Mouse (Mus musculus): ENCODE measurements at regions not wholly inside any gene's neighbourhood (a gene's known extent, or its start where the extent isn't known, plus 50 kb on each side); places are given as distances from the start of the nearest gene placed in this dataset.
A peak's percentile ranks its signal among the peaks of the same experiment; 100 is the strongest.

DNA sequence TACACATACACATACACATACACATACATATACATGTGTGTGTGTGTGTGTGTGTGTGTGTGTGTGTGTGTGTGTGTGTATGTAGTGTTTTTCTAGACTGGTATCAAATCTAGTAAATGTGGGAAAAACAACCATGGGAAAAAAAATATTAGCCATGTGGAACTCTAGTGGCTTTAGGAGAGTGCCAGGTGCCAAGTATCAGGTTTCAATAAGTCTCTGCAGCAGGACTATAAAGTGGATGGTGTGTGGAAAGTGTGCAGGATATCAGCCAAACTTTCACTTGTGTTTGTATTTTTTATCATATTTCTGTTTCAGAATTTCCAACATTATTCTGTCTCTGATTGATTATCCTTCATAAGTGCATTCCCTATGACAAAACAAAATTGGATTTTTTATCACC lies 653.3 kb upstream of the Fam98a start:
- no peak for DNase-seq (ENCODE audit: low spot score in 2 of 2)

DNA sequence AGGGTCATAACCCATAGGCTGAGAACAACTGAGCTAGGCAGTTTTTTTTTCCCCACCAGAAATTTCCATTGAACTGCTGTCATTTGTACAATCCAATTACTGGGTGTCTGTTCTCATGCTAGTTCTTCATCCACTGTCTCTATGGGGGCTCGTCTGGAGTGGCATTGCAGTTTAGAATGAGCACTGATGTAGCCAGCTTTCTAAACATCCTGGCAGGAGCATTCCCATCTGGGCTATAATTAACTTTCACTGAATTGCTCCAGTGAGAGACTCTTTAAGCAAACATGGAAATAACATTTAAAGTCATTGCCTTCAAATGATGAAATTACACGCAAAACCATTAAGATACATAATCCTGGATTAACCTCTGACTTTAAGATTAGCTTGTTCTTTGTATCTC lies 633.1 kb upstream of the Fam98a start:
- DNase-seq (ENCODE audit: low spot score in 2 of 2): no peak

DNA sequence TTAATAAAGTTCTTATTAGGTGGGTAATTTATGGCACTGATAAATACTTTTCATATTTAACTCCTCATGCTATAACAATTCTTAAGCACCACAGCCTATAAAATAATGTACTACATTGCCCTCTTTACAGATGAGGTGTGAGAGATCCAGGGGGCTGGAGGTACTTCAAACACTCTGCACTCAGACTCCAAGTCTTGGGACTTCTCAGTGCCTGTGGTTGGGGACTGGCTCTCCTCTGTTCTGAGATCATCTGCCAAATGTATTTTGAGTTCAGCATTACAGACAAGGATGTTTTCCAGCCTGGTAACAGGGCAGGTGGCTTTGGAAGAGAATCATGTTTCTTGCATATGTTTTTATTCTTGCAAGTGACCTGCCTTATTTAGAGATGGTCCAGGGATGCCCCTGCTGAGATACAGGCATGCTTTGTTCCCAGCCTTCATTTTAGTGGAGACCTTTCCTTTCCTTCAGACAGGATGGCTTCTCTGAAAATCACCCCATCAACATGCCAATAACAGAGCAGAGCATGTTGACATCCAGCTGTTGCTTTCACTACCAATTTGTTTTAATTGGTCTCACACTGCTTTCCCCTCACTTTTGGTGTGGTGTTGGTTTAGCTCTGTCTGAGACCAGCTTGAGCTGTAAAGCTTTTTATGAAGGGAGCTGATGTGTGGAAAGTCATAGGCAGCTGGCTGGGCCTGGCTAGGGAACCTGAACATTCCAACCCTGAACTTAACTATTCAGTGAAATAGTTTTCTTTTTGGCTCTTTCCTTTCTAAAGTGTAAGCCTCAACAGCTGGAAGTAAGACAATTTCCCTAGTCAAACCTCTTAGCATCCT lies 585.1 kb upstream of the Fam98a start:
- no peak for DNase-seq (ENCODE audit: low spot score in 2 of 2)

DNA sequence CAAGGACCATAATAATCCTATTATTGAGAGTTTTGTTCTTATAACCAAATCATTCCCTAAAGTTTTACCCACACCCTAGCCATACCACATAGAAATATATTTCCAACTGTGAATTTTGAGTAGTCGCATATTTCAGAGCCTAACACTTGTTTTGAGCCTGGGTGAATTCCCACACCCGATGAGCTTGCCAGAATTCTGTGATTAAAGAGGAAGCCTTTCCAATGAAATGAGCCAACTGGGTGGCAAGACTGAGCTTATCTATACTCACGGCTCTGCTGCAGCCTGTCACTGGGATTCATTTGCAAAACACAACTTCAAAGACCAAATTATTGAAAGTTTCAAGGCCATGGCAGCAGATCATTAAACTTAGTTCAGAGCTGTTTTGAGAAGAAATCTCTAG lies 582.3 kb upstream of the Fam98a start:
- DNase-seq (ENCODE audit: low spot score in 2 of 2): no peak

DNA sequence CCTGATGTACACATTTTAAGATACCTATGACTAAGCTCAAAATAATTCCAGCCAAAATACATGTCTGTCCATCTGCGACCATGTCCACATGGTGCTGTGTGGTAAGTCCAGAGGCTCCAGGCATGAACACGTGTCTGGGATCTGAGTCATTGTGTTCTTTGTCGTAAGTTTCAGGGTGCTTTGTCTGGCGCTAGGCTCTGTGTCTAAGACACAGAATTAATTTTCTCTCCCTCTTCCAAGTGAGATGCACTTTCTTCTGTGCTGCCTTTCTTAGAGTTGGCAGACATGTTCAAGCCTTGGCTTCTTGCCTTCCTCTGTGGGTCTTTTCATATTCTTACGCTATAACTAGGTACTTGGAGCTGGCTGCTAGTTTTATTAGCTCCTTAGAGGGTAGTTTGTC lies 573.5 kb upstream of the Fam98a start:
- DNase-seq (ENCODE audit: low spot score in 2 of 2): no peak

DNA sequence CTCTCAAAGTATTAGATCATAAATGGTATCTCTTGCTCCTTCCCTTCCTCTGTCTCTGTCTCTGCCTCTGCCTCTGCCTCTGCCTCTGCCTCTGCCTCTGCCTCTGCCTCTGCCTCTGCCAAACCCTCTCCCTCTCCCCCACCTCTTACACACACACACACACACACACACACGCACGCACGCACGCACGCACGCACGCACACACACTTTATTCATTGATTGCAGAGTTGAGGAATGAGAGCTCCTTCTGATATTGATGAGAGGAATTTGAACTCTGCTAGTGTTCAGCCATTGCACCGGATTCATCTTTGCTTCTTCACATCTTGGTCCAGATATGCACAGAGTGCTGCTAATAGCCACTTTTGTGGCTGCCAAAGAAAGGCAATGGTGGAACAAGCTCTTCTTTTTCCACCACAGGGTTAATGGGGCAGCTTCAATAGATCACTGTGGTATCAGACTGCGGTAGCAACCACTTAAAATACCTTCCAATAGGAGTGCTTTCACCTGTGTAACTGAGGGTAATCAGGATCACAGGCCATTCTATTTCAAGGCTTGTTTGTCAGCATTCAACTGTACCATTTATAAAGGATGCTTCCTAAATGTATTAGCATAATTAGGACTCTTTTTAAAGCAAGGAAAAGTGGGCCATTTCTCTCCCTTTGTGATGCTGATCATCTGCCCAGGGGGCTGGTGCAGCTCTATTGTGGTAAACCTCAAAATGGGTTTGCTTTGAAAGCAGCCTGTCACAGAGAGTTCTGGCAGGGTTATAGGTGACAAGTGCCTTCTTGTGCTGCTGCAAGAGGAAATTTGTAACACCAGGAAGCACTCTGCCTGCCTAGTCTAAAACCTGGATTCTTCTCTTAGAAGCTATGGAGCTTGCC lies 559.8 kb upstream of the Fam98a start:
- no peak for DNase-seq (ENCODE audit: low spot score in 2 of 2)

DNA sequence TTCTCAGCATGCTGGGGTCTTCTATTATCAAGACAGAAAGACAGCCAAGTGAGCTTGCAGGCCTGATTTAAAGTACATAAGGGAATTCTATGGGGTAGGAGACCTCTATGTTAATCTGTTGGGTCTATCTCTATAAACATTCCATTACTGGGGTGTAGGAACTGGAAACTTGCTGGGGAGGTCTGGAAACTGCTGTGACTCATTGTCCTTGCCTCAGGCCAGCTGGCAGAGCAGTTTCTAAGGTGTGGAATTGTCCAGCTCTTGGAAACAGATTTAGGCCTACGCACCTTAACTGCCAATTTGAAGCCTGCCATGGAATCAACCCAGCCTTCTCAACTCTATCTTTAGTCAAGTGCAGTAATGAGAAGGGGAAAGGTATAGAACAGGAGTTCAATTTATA lies 559.1 kb upstream of the Fam98a start:
- DNase-seq (ENCODE audit: low spot score in 2 of 2): no peak

DNA sequence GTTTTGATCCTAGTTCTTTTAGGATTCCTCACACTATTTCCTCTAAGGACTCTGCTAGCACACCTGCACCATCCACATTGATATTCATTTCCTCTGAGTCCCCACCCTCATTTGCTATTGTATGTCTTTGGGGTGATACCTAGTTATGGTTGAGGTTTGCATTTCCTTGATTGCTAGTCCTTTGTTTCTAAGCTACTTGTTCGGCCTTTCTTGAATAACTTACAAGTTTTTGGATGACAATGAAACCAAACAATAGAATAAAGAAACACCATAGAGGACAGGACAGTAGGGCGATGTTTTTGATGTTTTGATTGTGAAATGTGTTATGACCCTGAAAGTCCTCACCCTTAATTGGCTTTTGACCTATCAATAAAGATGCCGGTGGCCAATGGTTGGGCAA lies 531.8 kb upstream of the Fam98a start:
- no peak for DNase-seq (ENCODE audit: low spot score in 2 of 2)

DNA sequence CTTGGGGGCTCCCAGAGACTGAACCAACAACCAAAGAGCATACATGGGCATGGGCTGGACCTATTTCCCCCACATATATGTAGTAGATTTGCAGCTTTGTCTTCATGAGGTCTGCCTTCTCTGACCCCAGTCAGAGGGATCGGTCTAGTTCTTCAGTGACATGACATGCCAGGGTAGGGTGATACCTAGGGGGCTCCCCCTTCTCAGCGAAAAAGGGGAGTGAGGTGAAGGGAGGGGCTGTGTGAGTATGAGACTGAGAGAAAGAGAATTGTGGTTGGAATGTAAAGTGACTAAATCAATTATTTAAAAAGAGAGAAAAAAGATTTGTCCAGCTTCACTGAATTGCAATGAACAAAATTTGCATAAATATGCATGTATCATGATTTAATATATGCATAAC lies 530.0 kb upstream of the Fam98a start:
- DNase-seq (ENCODE audit: low spot score in 2 of 2): no peak

DNA sequence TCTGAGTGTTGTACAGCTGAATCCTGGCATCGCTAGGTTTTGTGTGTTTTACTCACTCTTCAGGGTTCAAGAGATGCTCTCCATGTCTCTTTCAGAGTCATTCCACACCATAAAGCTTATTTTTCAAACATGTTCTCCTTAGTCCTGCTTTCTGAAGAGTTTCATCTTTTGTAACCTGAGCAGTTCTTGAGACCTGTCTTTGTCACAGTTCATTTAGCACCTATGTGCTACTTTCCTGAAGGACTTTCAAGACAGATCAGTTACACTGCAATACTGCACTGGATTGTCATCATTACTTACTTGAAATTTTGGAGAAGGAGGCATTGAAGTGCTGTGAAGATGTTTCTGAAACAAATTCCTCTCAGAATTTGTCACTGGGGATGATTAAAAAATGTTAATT lies 494.7 kb upstream of the Fam98a start:
- no peak for DNase-seq (ENCODE audit: low spot score in 2 of 2)

DNA sequence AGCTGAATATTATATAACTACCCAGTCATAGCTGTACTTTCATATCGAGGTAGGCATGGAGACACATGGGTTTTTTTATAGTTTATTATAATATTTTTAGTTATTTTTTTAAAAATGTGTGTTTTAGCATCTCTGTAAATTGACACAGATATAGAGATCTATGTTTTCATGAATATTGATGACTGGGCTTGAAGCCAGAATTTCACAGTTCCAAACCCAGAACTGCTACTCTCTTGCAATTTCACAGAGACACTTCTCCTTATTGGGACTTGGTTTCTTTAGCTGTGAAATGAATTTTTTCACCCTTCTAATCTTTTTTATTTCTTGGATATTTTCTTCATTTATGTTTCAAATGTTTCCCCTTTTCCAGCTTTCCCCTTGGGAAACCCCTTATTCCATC lies 481.0 kb upstream of the Fam98a start:
- no peak for DNase-seq (ENCODE audit: low spot score in 2 of 2)

DNA sequence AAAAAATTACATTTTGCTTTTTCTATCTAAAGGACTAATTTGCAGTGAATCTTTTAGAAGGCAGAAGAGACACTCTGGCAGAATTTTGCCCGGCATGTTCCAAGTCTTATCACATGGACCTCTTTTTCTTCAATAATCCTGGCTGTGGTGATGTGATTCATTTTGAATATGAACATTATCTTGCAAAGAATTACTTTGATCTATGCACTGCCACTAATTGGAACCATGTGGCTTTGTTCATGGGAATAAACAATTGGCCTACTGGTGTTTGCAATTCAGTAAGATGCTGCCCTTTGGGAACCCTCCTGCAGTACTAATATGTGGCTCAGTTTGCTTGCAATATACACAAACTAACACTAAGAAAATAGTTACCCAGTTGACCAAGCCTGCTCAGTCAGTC lies 456.3 kb upstream of the Fam98a start:
- no peak for DNase-seq (ENCODE audit: low spot score in 2 of 2)

DNA sequence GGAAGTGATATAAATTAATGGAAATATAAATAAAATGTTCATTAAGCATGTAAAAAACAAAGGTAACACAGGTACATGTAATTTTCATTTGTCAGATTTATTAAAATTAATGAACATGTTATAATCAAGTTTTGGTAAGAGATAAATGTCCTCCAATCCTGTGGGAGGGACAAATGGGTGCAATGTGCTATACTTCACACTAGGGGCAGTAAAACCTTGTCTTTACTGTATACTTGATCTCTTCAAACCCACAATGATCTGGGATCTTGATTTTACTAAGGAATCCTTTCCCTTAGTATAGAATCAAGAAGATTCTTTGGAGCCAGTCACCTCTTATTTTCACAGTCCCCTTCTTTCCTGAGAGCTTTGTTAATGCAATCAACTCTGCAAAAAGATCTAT lies 451.1 kb upstream of the Fam98a start:
- DNase-seq (ENCODE audit: low spot score in 2 of 2): no peak

DNA sequence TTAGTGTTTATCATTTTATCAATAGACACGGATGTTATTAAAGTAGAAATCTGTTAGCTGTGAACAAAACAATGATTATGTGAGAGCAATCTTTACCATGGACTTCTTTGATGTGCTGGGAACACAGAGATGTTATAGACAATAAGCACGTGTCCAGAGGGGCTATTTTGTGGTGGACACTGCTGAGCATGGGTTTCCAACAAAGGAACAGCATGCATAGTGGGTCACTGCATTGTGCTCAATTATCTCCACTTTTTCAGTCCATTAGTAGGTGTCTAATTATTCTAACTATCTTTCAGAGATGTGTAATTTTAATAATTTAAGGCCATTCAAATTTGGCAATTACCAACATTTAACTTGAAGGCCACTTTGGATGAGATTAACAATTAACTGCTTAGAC lies 409.6 kb upstream of the Fam98a start:
- DNase-seq (ENCODE audit: low spot score in 2 of 2): no peak

DNA sequence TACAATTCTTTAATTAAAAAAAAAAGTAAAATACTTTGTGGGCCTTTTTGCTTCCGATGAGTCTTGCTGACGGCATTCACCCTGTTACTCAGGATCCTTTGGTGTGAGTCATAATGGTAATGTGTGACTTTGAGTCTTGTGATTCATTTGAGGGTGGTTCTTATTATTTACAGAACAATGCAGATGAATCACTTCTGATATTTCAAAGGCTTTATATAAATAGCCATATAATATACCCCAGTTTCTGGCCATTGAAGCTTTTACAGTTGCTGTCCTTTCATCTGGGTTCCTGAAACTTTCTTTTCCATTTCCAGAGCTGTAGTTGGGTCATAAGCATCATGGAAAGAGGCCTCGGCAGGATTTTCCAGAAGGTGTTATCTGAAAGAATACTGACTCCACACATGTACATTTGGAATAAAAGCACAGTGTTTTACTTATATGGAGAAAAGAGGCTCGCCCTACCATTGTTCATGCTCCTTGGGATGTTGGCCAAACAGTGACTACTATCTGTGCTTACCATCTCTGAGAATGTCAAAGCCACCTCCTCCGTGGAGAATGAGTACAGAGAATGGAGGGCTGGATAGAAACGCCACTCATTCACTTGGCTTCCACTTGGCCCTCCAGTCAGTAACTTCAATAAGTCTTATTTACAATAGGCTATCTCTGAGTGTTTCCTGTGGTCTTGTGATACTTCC lies 385.1 kb upstream of the Fam98a start:
- no peak for DNase-seq (ENCODE audit: low spot score in 2 of 2)

DNA sequence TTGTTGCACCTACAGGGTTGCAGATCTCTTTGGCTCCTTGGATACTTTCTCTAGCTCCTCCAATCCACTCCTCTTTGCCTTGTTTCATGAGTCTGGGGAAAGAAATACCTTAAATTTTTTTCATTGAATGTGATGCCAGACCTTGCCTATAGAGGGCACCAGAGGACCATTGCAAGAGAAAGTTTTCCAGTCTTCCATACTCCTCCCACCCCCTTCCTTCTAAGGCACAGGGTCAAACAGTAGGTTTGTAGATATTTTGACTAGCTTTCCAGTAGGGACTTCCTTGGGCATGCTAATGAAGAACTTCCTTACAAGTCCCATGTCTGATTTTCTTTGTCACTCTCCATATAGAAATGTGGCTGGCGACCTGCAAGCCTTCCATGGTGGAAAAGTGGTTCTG lies 379.3 kb upstream of the Fam98a start:
- DNase-seq (ENCODE audit: low spot score in 2 of 2): peak in 1 of 2 experiments; percentile 6

DNA sequence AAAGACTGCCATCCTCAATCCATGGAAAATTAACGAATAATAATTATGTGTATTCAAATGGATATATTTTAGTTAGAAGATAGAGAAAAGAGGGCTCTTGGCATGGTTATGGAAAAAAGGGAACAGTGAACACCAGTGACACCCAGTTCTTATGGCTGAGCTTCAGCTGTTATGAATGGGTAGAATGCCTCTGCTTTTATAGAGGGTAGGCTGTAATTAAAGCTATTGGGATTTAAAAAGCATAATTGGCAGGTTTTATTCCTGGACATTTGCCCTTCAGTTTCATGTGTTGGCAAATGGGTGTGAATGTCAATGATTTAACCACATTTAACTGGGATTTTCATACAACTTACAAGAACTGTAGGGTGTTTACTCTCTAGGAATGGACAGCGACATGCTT lies 368.5 kb upstream of the Fam98a start:
- no peak for DNase-seq (ENCODE audit: low spot score in 2 of 2)

DNA sequence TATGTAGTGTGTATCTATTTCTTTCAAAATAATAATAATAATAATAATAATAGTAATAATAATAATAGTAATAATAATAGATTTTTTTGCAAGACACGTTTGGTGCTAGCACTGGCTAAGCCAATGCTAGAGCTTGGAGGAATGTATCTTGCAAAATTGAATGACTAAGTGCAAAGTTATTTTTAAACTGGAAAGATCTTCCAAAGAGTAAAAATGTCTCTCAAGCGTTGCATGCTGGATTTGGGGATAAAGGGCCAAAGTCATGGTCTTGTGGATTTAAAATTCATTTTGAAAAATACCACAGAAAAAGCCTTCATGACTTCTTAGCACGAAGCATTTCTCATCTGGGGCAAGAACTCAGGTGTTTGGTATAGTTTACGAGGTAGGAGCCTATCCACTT lies 365.3 kb upstream of the Fam98a start:
- no peak for DNase-seq (ENCODE audit: low spot score in 2 of 2)

DNA sequence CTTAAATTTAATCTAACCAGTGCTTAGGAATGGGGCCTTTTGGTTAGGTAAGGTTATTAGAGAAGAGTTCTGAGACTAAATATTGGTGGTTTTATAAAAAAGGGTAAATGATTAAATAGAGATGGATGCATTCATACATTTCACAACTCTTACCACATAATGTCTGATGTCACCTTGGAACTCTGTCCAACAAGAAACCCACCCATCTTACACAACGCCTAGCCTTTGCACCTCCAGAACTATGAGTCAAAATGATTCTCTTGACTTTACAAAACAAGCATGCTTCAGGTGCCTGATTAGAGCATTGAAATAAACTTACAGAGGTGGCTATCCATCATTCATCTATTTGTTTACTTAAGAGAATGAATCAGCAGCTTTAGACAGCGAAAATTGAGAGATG lies 364.8 kb upstream of the Fam98a start:
- DNase-seq (ENCODE audit: low spot score in 2 of 2): no peak

DNA sequence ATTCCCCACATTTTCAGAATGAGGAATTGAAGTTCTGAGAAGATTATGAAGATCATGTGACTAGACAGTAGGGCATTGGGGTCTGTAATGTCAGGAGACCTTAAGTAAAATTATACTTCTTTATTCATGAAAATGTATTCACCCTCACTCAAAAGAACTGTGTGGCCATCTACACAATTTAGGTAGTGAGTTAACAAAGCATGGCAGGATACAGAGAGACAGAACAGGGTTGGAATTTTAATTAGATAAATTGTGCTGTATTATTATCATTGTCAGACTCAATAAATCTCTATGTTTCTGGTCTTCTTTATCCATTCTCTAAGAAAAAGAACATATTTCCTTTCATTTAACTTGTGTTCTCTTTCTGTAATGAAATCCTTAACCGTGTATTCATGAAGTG lies 363.5 kb upstream of the Fam98a start:
- no peak for DNase-seq (ENCODE audit: low spot score in 2 of 2)

DNA sequence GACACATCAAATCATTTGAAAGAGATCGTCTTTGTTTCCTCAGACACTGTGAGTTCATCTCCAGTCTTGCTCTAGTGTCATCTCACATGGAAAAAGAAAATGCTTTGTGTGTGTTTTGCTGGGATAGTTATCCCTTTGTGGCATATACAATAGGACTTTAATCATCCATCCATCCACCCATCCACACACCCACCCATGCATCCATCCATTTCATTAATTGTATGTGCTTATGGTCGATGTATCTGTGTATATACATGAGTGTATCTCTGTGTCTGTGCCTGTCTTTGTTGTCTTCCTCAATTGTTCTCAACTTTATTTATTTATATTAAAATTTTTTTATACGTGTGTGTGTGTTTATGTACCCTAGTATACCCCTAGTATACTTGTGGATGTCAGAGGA lies 355.3 kb upstream of the Fam98a start:
- DNase-seq (ENCODE audit: low spot score in 2 of 2): no peak

DNA sequence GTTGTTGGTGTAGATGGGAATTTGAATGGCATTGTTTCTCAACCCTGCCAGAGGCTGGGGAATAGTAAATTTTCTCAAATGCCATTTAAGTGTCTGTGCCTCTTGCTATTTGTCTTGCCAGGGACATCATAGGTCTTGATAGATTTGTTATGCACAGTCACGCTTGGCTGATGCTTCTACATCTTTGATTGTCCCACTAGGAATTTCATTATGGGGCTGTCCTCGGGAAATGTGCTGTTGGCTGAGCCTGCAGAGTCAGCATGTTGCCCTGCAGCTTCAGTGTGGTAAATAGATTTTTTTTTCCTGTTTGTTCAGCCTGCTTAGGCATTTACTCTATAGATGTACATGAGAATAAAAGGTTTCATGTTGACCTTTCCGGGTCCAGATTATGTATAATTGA lies 354.9 kb upstream of the Fam98a start:
- no peak for DNase-seq (ENCODE audit: low spot score in 2 of 2)

DNA sequence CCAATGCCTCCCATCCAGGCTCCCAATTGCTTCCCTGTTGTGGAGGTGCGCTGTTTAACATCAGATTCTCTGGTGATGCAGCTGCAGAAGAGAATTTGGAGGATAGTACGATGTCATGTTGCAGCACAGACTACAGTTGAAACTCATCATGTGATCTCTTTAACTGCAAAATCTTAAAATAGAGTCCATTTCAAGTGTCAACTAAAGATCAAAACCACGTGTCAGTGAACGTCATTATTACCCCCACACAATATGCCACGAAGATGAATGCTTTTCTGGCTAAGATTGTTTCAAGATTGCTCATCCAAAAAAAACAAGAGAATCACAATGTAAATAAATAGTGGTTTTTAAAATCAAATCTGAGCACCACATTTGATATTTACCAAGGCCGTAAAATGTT lies 343.7 kb upstream of the Fam98a start:
- DNase-seq (ENCODE audit: low spot score in 2 of 2): no peak
